ENCODE assay signal across 9 mouse cellular contexts in the genomic region with DNA sequence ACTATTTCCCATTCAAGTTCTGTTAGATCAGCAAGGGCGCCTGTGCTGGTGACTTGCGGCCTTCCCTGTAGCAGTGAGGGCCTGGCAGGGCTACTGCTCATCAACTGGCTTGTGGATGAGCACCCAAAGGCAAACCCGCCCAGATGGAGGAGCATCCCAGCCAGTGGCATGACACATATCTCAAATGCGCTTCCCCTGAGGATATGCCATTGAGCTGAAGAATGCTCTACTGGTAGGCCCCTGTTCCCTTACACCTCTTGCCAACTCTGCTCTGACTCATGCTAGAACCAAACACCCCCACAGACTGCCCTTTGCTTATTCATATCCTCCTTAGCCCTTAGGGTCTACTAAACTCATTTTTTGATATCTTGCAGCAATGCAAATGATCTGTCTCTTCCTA. TPM values are rescaled to one million over a fixed set of nuclear protein-coding genes. Genes with fewer than 3 reads are reported as not detected.
"Had no signal": no experiment of that assay in that cellular context is flagged by ENCODE, and none has a peak within 500 bp of the region (broad histone marks: within the 10 kb centered on the region; RNA-seq: fewer than 3 reads in every experiment).

No protein-coding gene starts in this region.

- DNase-seq: lung, embryonic 14.5 days; midbrain, embryonic 14.5 days; right cerebral cortex, postnatal 14 days; thymus, adult 2 months; thymus, postnatal 25 days; thymus, postnatal 4 days had no signal

- ATAC-seq: midbrain, embryonic 16.5 days had no signal

RNA-seq across cellular contexts. Expression of a gene that starts 57.4 kb away (rescaled TPM):
- total RNA-seq: megakaryocyte-erythroid progenitor cell, adult 5-6 weeks had no signal
- polyA plus RNA-seq: myocyte had no signal
